Mouse (Mus musculus) forebrain, embryonic 13.5 days (tissue): Measurements from ENCODE around the gene Klf2. TPM values are rescaled to one million over a fixed set of nuclear protein-coding genes. Genes with fewer than 3 reads are reported as not detected.

Experiments
- ATAC-seq: fragments of 200-750 bp; cut with Nextera tagmentation; 2 replicates; pipeline ENCODE4 v1.8.0; 2017
- H3K27ac ChIP-seq: fragments of 300-500 bp; sonication (generic); 2 replicates; pipeline ENCODE4 v1.5.1; 2015; ENCODE audit warnings: inconsistent platforms, mild to moderate bottlenecking, moderate library complexity
- H3K27me3 ChIP-seq: fragments of 300-500 bp; sonication (generic); 2 replicates; pipeline ENCODE4 v1.6.1; 2015; ENCODE audit warnings: mild to moderate bottlenecking, inconsistent platforms
- H3K36me3 ChIP-seq: fragments of 300-500 bp; sonication (generic); 2 replicates; pipeline ENCODE4 v1.6.1; 2015; ENCODE audit warnings: mild to moderate bottlenecking, inconsistent platforms; ENCODE audit not compliant: poor library complexity, severe bottlenecking
- H3K4me1 ChIP-seq: fragments of 300-500 bp; sonication (generic); 2 replicates; pipeline ENCODE4 v1.6.1; 2015; ENCODE audit warnings: inconsistent platforms
- H3K4me2 ChIP-seq: fragments of 300-500 bp; sonication (generic); 2 replicates; pipeline ENCODE4 v1.6.1; 2015; ENCODE audit warnings: inconsistent platforms, mild to moderate bottlenecking, moderate library complexity
- H3K4me3 ChIP-seq: fragments of 300-500 bp; sonication (generic); 2 replicates; pipeline ENCODE4 v1.5.1; 2015; ENCODE audit warnings: mild to moderate bottlenecking, inconsistent platforms
- H3K9ac ChIP-seq: fragments of 300-500 bp; sonication (generic); 2 replicates; pipeline ENCODE4 v1.6.1; 2015; ENCODE audit warnings: mild to moderate bottlenecking, inconsistent platforms
- H3K9me3 ChIP-seq: fragments of 300-500 bp; sonication (generic); replicated peaks from 2 replicates; pipeline ENCODE4 v1.6.1; 2016; ENCODE audit warnings: inconsistent platforms
- WGBS: fragments of 180-500 bp; shearing (Covaris S2); methylation state at CpG from one replicate; pipeline ENCODE4 v1.1.7; 2015; 5-methylcytosine and 5-hydroxymethylcytosine counted together
- polyA plus RNA-seq: library from polyadenylated mRNA; unstranded; fragments of >200 nt; fragmentation: Nextera tagmentation; extraction: Ambion mirVana; gene quantifications from 2 replicates; pipeline ENCODE4 v1.2.1, GENCODE M21; 2015

Klf2 gene
- polyA plus RNA-seq, 1 experiment from 2014 or later: 3.6 TPM

GRCm38 (mm10) chr8:72291104-72291503 lies 27.7 kb upstream of the Klf2 start:
- no peak overlapping the region for H3K4me2 ChIP-seq
- no peaks in the 10 kb centered on the region for H3K4me1 ChIP-seq
- no peak for ATAC-seq
- 79% methylated on average over 2 of the region's 2 CpGs for WGBS
- no peak overlapping the region for H3K4me3 ChIP-seq
- no peaks in the 10 kb centered on the region for H3K9me3 ChIP-seq
- H3K27me3 ChIP-seq: no peaks in the 10 kb centered on the region
- no peak overlapping the region for H3K27ac ChIP-seq
- no peaks in the 10 kb centered on the region for H3K36me3 ChIP-seq
- no peak overlapping the region for H3K9ac ChIP-seq

- no peaks in the 10 kb centered on the region for H3K27me3 ChIP-seq
- H3K4me2 ChIP-seq: no peak overlapping the region
- ATAC-seq: no peak
- no peak overlapping the region for H3K27ac ChIP-seq
- H3K4me3 ChIP-seq: no peak overlapping the region
- H3K9ac ChIP-seq: no peak overlapping the region
- H3K4me1 ChIP-seq: no peaks in the 10 kb centered on the region
- H3K36me3 ChIP-seq: no peaks in the 10 kb centered on the region
- no peaks in the 10 kb centered on the region for H3K9me3 ChIP-seq
Observed at GRCm38 (mm10) chr8:72293309-72293708, 25.5 kb upstream of the Klf2 start.

- 74% methylated on average over 3 of the region's 3 CpGs for WGBS
- Histone ChIP-seq H3K4me2 (no peak overlapping the region), H3K36me3 (no peaks in the 10 kb centered on the region), H3K27me3 (no peaks in the 10 kb centered on the region), H3K27ac (no peak overlapping the region; the same call in 1 of the 2 replicates), H3K9me3 (no peaks in the 10 kb centered on the region), H3K9ac (no peak overlapping the region), H3K4me1 (no peaks in the 10 kb centered on the region), H3K4me3 (no peak overlapping the region)
- no peak for ATAC-seq
Observed at GRCm38 (mm10) chr8:72295125-72295524, 23.7 kb upstream of the Klf2 start.

GRCm38 (mm10) chr8:72295679-72296078 lies 23.2 kb upstream of the Klf2 start:
- Histone ChIP-seq H3K27me3 (no peaks in the 10 kb centered on the region), H3K9me3 (no peaks in the 10 kb centered on the region), H3K36me3 (no peaks in the 10 kb centered on the region), H3K4me1 (no peaks in the 10 kb centered on the region), H3K9ac (no peak overlapping the region), H3K4me3 (no peak overlapping the region), H3K27ac (no peak overlapping the region; the same call in 1 of the 2 replicates), H3K4me2 (no peak overlapping the region)
- peak; percentile 61; the same call in 1 of the 2 replicates for ATAC-seq
- 66% methylated on average over 8 of the region's 8 CpGs for WGBS

GRCm38 (mm10) chr8:72296561-72296960 lies 22.3 kb upstream of the Klf2 start:
- Histone ChIP-seq H3K36me3 (no peaks in the 10 kb centered on the region), H3K4me3 (no peak overlapping the region), H3K9ac (no peak overlapping the region), H3K27ac (no peak overlapping the region), H3K9me3 (no peaks in the 10 kb centered on the region), H3K27me3 (no peaks in the 10 kb centered on the region), H3K4me1 (no peaks in the 10 kb centered on the region), H3K4me2 (no peak overlapping the region)
- ATAC-seq: no peak
- 92% methylated on average over 8 of the region's 8 CpGs for WGBS

- Histone ChIP-seq H3K4me3 (no peak overlapping the region), H3K4me2 (no peak overlapping the region), H3K27me3 (no peaks in the 10 kb centered on the region), H3K36me3 (no peaks in the 10 kb centered on the region), H3K27ac (no peak overlapping the region), H3K9ac (no peak overlapping the region), H3K9me3 (no peaks in the 10 kb centered on the region), H3K4me1 (no peaks in the 10 kb centered on the region)
- ATAC-seq: no peak
- WGBS: 85% methylated on average over 1 of the region's 1 CpGs
Observed at GRCm38 (mm10) chr8:72298928-72299327, 19.9 kb upstream of the Klf2 start.

GRCm38 (mm10) chr8:72300654-72301400 lies 18.0 kb upstream of the Klf2 start:
- Histone ChIP-seq H3K27me3 (no peaks in the 10 kb centered on the region), H3K9ac (no peak overlapping the region), H3K9me3 (no peaks in the 10 kb centered on the region), H3K4me1 (no peaks in the 10 kb centered on the region), H3K4me3 (no peak overlapping the region), H3K27ac (no peak overlapping the region), H3K36me3 (no peaks in the 10 kb centered on the region), H3K4me2 (no peak overlapping the region)
- WGBS: 72% methylated on average over 9 of the region's 9 CpGs
- ATAC-seq: no peak

- Histone ChIP-seq H3K4me3 (no peak overlapping the region), H3K9me3 (no peaks in the 10 kb centered on the region), H3K4me2 (no peak overlapping the region), H3K36me3 (no peaks in the 10 kb centered on the region), H3K4me1 (no peaks in the 10 kb centered on the region), H3K27ac (no peak overlapping the region), H3K9ac (no peak overlapping the region), H3K27me3 (no peaks in the 10 kb centered on the region)
- 85% methylated on average over 5 of the region's 5 CpGs for WGBS
- no peak for ATAC-seq
Observed at GRCm38 (mm10) chr8:72301497-72301896, 17.3 kb upstream of the Klf2 start.

GRCm38 (mm10) chr8:72302986-72303612 lies 15.7 kb upstream of the Klf2 start:
- H3K36me3 ChIP-seq: no peaks in the 10 kb centered on the region
- H3K27me3 ChIP-seq: no peaks in the 10 kb centered on the region
- H3K4me2 ChIP-seq: no peak overlapping the region
- ATAC-seq: no peak
- H3K27ac ChIP-seq: no peak overlapping the region
- 76% methylated on average over 8 of the region's 8 CpGs for WGBS
- H3K9ac ChIP-seq: no peak overlapping the region
- no peak overlapping the region for H3K4me3 ChIP-seq
- H3K9me3 ChIP-seq: no peaks in the 10 kb centered on the region
- H3K4me1 ChIP-seq: peaks cover 2% of the 10 kb centered on the region; the same call in 1 of the 2 replicates

GRCm38 (mm10) chr8:72303633-72304032 lies 15.2 kb upstream of the Klf2 start:
- Histone ChIP-seq H3K27ac (no peak overlapping the region), H3K9me3 (no peaks in the 10 kb centered on the region), H3K36me3 (no peaks in the 10 kb centered on the region), H3K27me3 (no peaks in the 10 kb centered on the region), H3K4me3 (no peak overlapping the region), H3K9ac (no peak overlapping the region), H3K4me1 (peaks cover 5% of the 10 kb centered on the region; the same call in 1 of the 2 replicates), H3K4me2 (no peak overlapping the region)
- 73% methylated on average over 8 of the region's 8 CpGs for WGBS
- ATAC-seq: no peak

GRCm38 (mm10) chr8:72305210-72305905 lies 13.5 kb upstream of the Klf2 start, which contains the start of gene Gm10282:
Gm10282 (minus strand) TSS chr8:72305260.
- Histone ChIP-seq H3K4me3 (no peak within 1 kb of the TSS), H3K9ac (no peak within 1 kb of the TSS), H3K4me1 (peaks cover 5% of the 10 kb centered on the region; the same call in 1 of the 2 replicates), H3K27me3 (no peaks in the 10 kb centered on the region), H3K36me3 (no peaks in the 10 kb centered on the region), H3K4me2 (no peak within 1 kb of the TSS), H3K27ac (no peak within 1 kb of the TSS), H3K9me3 (no peaks in the 10 kb centered on the region)
- 78% methylated on average over 16 of the region's 16 CpGs for WGBS
- ATAC-seq: no peak

GRCm38 (mm10) chr8:72306913-72307312 lies 11.9 kb upstream of the Klf2 start:
- WGBS: 88% methylated on average over 5 of the region's 5 CpGs
- H3K4me3 ChIP-seq: no peak overlapping the region
- no peak overlapping the region for H3K9ac ChIP-seq
- no peaks in the 10 kb centered on the region for H3K36me3 ChIP-seq
- no peak for ATAC-seq
- H3K4me1 ChIP-seq: peaks cover 11% of the 10 kb centered on the region
- no peaks in the 10 kb centered on the region for H3K27me3 ChIP-seq
- no peaks in the 10 kb centered on the region for H3K9me3 ChIP-seq
- no peak overlapping the region for H3K27ac ChIP-seq
- H3K4me2 ChIP-seq: no peak overlapping the region
